Mouse (Mus musculus) naive thymus-derived CD4-positive, alpha-beta T cell, adult 2 months (primary cell): ENCODE results near the gene Uhrf1.

ENCODE experiments used
- DNase-seq: peaks from one replicate; pipeline ENCODE4 v3.0.0-alpha.2; 2011; ENCODE audit warnings: low read depth

The Uhrf1 gene

GRCm38 (mm10) chr17:56275842-56276480 is 27.2 kb upstream of the Uhrf1 start:
- DNase-seq, result peak; percentile 36

GRCm38 (mm10) chr17:56276643-56277566 is 26.2 kb upstream of the Uhrf1 start, which contains the start of gene Ticam1:
Gene Ticam1, minus strand, starts transcription at chr17:56276786.
- DNase-seq, result peak; percentile 90

GRCm38 (mm10) chr17:56277567-56277893 is 25.6 kb upstream of the Uhrf1 start:
- no peak for DNase-seq

GRCm38 (mm10) chr17:56278340-56278739 is 24.8 kb upstream of the Uhrf1 start:
- no peak for DNase-seq

GRCm38 (mm10) chr17:56279481-56280155 is 23.5 kb upstream of the Uhrf1 start:
- no peak for DNase-seq

- DNase-seq, result no peak
Observed at GRCm38 (mm10) chr17:56281193-56281592, 21.9 kb upstream of the Uhrf1 start.

GRCm38 (mm10) chr17:56282802-56283201 is 20.3 kb upstream of the Uhrf1 start:
- DNase-seq, result no peak

- DNase-seq, result no peak
Observed at GRCm38 (mm10) chr17:56283316-56283715, 19.8 kb upstream of the Uhrf1 start.

- DNase-seq, result no peak
Observed at GRCm38 (mm10) chr17:56285995-56286394, 17.1 kb upstream of the Uhrf1 start.

- no peak for DNase-seq
Observed at GRCm38 (mm10) chr17:56287830-56288229, 15.3 kb upstream of the Uhrf1 start.

GRCm38 (mm10) chr17:56288866-56289265 is 14.3 kb upstream of the Uhrf1 start:
- DNase-seq, result no peak

GRCm38 (mm10) chr17:56289371-56290331 is 13.5 kb upstream of the Uhrf1 start:
- peak; percentile 71 for DNase-seq

GRCm38 (mm10) chr17:56290388-56291170 is 12.5 kb upstream of the Uhrf1 start:
- peak; percentile 93 for DNase-seq

GRCm38 (mm10) chr17:56291171-56291511 is 12.0 kb upstream of the Uhrf1 start:
- DNase-seq, result peak; percentile 93

GRCm38 (mm10) chr17:56291826-56292475 is 11.2 kb upstream of the Uhrf1 start:
- DNase-seq, result no peak

GRCm38 (mm10) chr17:56292531-56293222 is 10.4 kb upstream of the Uhrf1 start, which contains the start of gene Plin3:
Gene Plin3, minus strand, starts transcription at chr17:56292873.
- no peak for DNase-seq

- no peak for DNase-seq
Observed at GRCm38 (mm10) chr17:56293291-56293690, 9.8 kb upstream of the Uhrf1 start.

- DNase-seq, result no peak
Observed at GRCm38 (mm10) chr17:56294241-56294640, 8.9 kb upstream of the Uhrf1 start.

- DNase-seq, result no peak
Observed at GRCm38 (mm10) chr17:56296201-56296600, 6.9 kb upstream of the Uhrf1 start.

GRCm38 (mm10) chr17:56298238-56298637 is 4.9 kb upstream of the Uhrf1 start:
- no peak for DNase-seq
